Mouse (Mus musculus): ENCODE data around the gene Crhr2. TPM values are rescaled to one million over a fixed set of nuclear protein-coding genes. Genes with fewer than 3 reads are reported as not detected.

Crhr2 gene
- polyA plus RNA-seq, 1 experiment: 0.15 TPM

- H3K4me1 ChIP-seq (ENCODE audit: control insufficient read depth, insufficient read depth, low read length): no peaks in the 10 kb centered on the region
- no peak overlapping the region for H3K4me3 ChIP-seq (ENCODE audit: control insufficient read depth, low read depth, low read length)
- no peaks in the 10 kb centered on the region for H3K27me3 ChIP-seq (ENCODE audit: control insufficient read depth, insufficient read depth, low read length)
- TF ChIP-seq POLR2A (IDR thresholded peaks at IDR 0.05; ENCODE audit: control insufficient read depth, low read depth, low read length) (no peak), CTCF (IDR thresholded peaks at IDR 0.05; ENCODE audit: control insufficient read depth, insufficient read depth, insufficient replicate concordance, low read depth, low read length) (no peak)
- no peaks in the 10 kb centered on the region for H3K36me3 ChIP-seq (ENCODE audit: control insufficient read depth, insufficient read depth, low read length)
- H3K27ac ChIP-seq (ENCODE audit: control insufficient read depth, insufficient read depth, low read depth, low read length): no peak overlapping the region
These were observed 41.4 kb downstream of the Crhr2 start for GRCm38 (mm10) chr6:55091396-55091795.

GRCm38 (mm10) chr6:55090639-55091038 lies 42.2 kb downstream of the Crhr2 start:
- TF ChIP-seq CTCF (IDR thresholded peaks at IDR 0.05; ENCODE audit: control insufficient read depth, insufficient read depth, insufficient replicate concordance, low read depth, low read length) (0 out of 2 replicates have a peak, but pooled peaks have one; percentile 10), POLR2A (IDR thresholded peaks at IDR 0.05; ENCODE audit: control insufficient read depth, low read depth, low read length) (no peak)
- no peaks in the 10 kb centered on the region for H3K36me3 ChIP-seq (ENCODE audit: control insufficient read depth, insufficient read depth, low read length)
- H3K4me1 ChIP-seq (ENCODE audit: control insufficient read depth, insufficient read depth, low read length): no peaks in the 10 kb centered on the region
- H3K27me3 ChIP-seq (ENCODE audit: control insufficient read depth, insufficient read depth, low read length): no peaks in the 10 kb centered on the region
- H3K4me3 ChIP-seq (ENCODE audit: control insufficient read depth, low read depth, low read length): no peak overlapping the region
- no peak overlapping the region for H3K27ac ChIP-seq (ENCODE audit: control insufficient read depth, insufficient read depth, low read depth, low read length)

GRCm38 (mm10) chr6:55087355-55087754 lies 45.5 kb downstream of the Crhr2 start:
- H3K4me3 ChIP-seq (ENCODE audit: control insufficient read depth, low read depth, low read length): no peak overlapping the region
- H3K36me3 ChIP-seq (ENCODE audit: control insufficient read depth, insufficient read depth, low read length): no peaks in the 10 kb centered on the region
- no peaks in the 10 kb centered on the region for H3K4me1 ChIP-seq (ENCODE audit: control insufficient read depth, insufficient read depth, low read length)
- H3K27ac ChIP-seq (ENCODE audit: control insufficient read depth, insufficient read depth, low read depth, low read length): no peak overlapping the region
- no peaks in the 10 kb centered on the region for H3K27me3 ChIP-seq (ENCODE audit: control insufficient read depth, insufficient read depth, low read length)
- TF ChIP-seq CTCF (IDR thresholded peaks at IDR 0.05; ENCODE audit: control insufficient read depth, insufficient read depth, insufficient replicate concordance, low read depth, low read length): no peak
- TF ChIP-seq POLR2A (IDR thresholded peaks at IDR 0.05; ENCODE audit: control insufficient read depth, low read depth, low read length): no peak; the same call in 1 of the 2 replicates

GRCm38 (mm10) chr6:55082261-55083051 lies 50.4 kb downstream of the Crhr2 start:
- Histone ChIP-seq H3K27me3 (ENCODE audit: control insufficient read depth, insufficient read depth, low read length) (no peaks in the 10 kb centered on the region), H3K4me3 (ENCODE audit: control insufficient read depth, low read depth, low read length) (no peak overlapping the region), H3K36me3 (ENCODE audit: control insufficient read depth, insufficient read depth, low read length) (no peaks in the 10 kb centered on the region; the same call in 1 of the 2 replicates), H3K4me1 (ENCODE audit: control insufficient read depth, insufficient read depth, low read length) (no peaks in the 10 kb centered on the region), H3K27ac (ENCODE audit: control insufficient read depth, insufficient read depth, low read depth, low read length) (no peak overlapping the region)
- TF ChIP-seq CTCF (IDR thresholded peaks at IDR 0.05; ENCODE audit: control insufficient read depth, insufficient read depth, insufficient replicate concordance, low read depth, low read length) (no peak), POLR2A (IDR thresholded peaks at IDR 0.05; ENCODE audit: control insufficient read depth, low read depth, low read length) (no peak)

GRCm38 (mm10) chr6:55081379-55081778 lies 51.4 kb downstream of the Crhr2 start:
- Histone ChIP-seq H3K4me3 (ENCODE audit: control insufficient read depth, low read depth, low read length) (no peak overlapping the region), H3K4me1 (ENCODE audit: control insufficient read depth, insufficient read depth, low read length) (no peaks in the 10 kb centered on the region), H3K27ac (ENCODE audit: control insufficient read depth, insufficient read depth, low read depth, low read length) (no peak overlapping the region), H3K27me3 (ENCODE audit: control insufficient read depth, insufficient read depth, low read length) (no peaks in the 10 kb centered on the region), H3K36me3 (ENCODE audit: control insufficient read depth, insufficient read depth, low read length) (no peaks in the 10 kb centered on the region; the same call in 1 of the 2 replicates)
- TF ChIP-seq POLR2A (IDR thresholded peaks at IDR 0.05; ENCODE audit: control insufficient read depth, low read depth, low read length) (no peak), CTCF (IDR thresholded peaks at IDR 0.05; ENCODE audit: control insufficient read depth, insufficient read depth, insufficient replicate concordance, low read depth, low read length) (no peak)

GRCm38 (mm10) chr6:55076561-55077255 lies 56.1 kb downstream of the Crhr2 start:
- Histone ChIP-seq H3K4me3 (ENCODE audit: control insufficient read depth, low read depth, low read length) (no peak overlapping the region), H3K27me3 (ENCODE audit: control insufficient read depth, insufficient read depth, low read length) (no peaks in the 10 kb centered on the region), H3K36me3 (ENCODE audit: control insufficient read depth, insufficient read depth, low read length) (no peaks in the 10 kb centered on the region; the same call in 1 of the 2 replicates), H3K27ac (ENCODE audit: control insufficient read depth, insufficient read depth, low read depth, low read length) (no peak overlapping the region), H3K4me1 (ENCODE audit: control insufficient read depth, insufficient read depth, low read length) (no peaks in the 10 kb centered on the region)
- no peak for TF ChIP-seq POLR2A (IDR thresholded peaks at IDR 0.05; ENCODE audit: control insufficient read depth, low read depth, low read length)
- no peak for TF ChIP-seq CTCF (IDR thresholded peaks at IDR 0.05; ENCODE audit: control insufficient read depth, insufficient read depth, insufficient replicate concordance, low read depth, low read length)

GRCm38 (mm10) chr6:55065903-55066302 lies 66.9 kb downstream of the Crhr2 start:
- no peaks in the 10 kb centered on the region; the same call in 1 of the 2 replicates for H3K36me3 ChIP-seq (ENCODE audit: control insufficient read depth, insufficient read depth, low read length)
- no peak for TF ChIP-seq CTCF (IDR thresholded peaks at IDR 0.05; ENCODE audit: control insufficient read depth, insufficient read depth, insufficient replicate concordance, low read depth, low read length)
- no peak for TF ChIP-seq POLR2A (IDR thresholded peaks at IDR 0.05; ENCODE audit: control insufficient read depth, low read depth, low read length)
- no peak overlapping the region for H3K4me3 ChIP-seq (ENCODE audit: control insufficient read depth, low read depth, low read length)
- no peaks in the 10 kb centered on the region for H3K27me3 ChIP-seq (ENCODE audit: control insufficient read depth, insufficient read depth, low read length)
- H3K4me1 ChIP-seq (ENCODE audit: control insufficient read depth, insufficient read depth, low read length): no peaks in the 10 kb centered on the region
- H3K27ac ChIP-seq (ENCODE audit: control insufficient read depth, insufficient read depth, low read depth, low read length): no peak overlapping the region

All from testis, adult 2 months (tissue).